Mouse (Mus musculus) frontal cortex, postnatal 14 days (tissue): ENCODE data around the gene Gtsf2.

Source experiments
- DNase-seq, 2 experiments: peaks; one replicate each; pipeline ENCODE4 v3.0.0; 2022; ENCODE audit warnings: low spot score in 2 of 2

Gene Gtsf2

DNA sequence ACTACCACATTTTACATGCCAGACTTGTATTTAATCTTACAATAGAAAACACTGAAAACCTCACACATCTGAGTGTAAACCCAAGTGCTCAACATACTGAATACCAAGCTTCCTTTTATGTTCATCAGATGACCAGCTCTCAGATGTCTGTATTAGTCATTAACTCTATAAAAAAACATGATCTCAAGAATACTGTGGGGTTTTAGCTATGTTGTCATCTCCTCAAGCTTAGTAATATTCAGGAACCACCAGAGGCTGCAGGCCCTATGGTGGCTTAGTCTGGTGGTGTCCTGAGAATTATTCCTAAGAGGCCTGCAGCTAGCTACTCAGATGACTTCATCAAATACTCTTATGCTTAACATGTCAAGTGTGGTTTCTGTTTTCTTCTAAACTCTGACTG, 54.7 kb downstream of the Gtsf2 start:
- DNase-seq, result no peak
